Mouse (Mus musculus): Measurements from ENCODE around the gene Fam168a.

- TF ChIP-seq CTCF (IDR thresholded peaks at IDR 0.05; ENCODE audit: control insufficient read depth, insufficient read depth, insufficient replicate concordance, low read depth, low read length) (no peak), POLR2A (IDR thresholded peaks at IDR 0.05; ENCODE audit: control insufficient read depth, low read depth, low read length) (no peak)
These were observed 169.9 kb downstream of the Fam168a start for GRCm38 (mm10) chr7:100876293-100876692.

Data from testis, adult 2 months (tissue).